Mouse (Mus musculus): ENCODE data around the gene Tst. TPM values are rescaled to one million over a fixed set of nuclear protein-coding genes. Genes with fewer than 3 reads are reported as not detected.

Gene Tst
- polyA plus RNA-seq, 1 experiment, result 16.8 TPM

DNA sequence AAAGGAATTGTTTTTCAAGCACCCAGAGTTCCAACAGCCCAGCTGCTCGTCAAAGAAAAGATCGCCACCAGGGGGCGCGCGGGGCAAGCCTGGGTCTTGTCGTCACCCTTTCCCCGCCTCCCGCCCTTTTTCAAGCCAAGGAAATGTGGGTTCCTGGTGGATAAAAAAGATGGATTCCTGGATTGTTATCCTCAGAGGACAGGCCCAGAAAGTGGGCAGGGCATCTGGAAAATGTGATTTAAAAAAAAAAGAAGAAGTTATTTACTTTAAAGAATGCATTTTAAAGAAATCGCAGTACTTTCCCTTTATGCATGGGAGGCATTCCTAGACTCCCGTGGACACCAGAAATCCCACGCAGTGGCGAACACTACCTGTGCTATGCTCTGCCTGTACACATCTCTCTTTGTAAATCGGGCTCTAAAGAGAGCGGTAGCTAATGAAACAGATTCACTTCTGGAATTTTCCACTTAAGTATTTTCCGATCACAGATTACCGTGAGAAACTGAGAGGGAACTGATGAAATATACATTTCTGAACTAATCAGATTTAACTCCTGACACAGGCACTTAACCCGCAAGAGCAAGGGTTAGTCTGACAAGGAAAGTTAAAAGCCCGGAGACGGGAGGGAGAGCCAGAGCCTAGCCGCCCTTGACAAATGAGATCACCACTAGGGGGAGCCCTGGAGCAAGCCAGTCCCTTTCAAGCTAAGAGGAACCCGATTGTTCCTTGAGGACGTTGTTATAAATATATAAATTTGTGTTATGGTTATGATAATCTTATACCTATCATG, 42.2 kb upstream of the Tst start:
- peak; percentile 64 to 87 for DNase-seq (ENCODE audit: low read depth in 1 of 2, low spot score in 2 of 2)
- Histone ChIP-seq H3K36me3 (ENCODE audit: control insufficient read depth, insufficient read depth, low read length) (no peaks in the 10 kb centered on the region), H3K4me3 (ENCODE audit: extremely low read depth, insufficient read depth, insufficient read length) (peak overlapping the region; percentile 46; the same call in 1 of the 2 replicates), H3K27me3 (ENCODE audit: control insufficient read depth, insufficient read depth, low read length) (no peaks in the 10 kb centered on the region), H3K4me1 (ENCODE audit: control insufficient read depth, insufficient read depth, insufficient read length) (no peaks in the 10 kb centered on the region; the same call in 1 of the 2 replicates), H3K27ac (ENCODE audit: insufficient read depth, low read length) (peak overlapping the region; percentile 12; the same call in 1 of the 2 replicates)
- TF ChIP-seq POLR2A (IDR thresholded peaks at IDR 0.05; ENCODE audit: low read depth, low read length) (no peak), CTCF (IDR thresholded peaks at IDR 0.05; ENCODE audit: extremely low read depth, insufficient read depth, insufficient read length, insufficient replicate concordance) (peak; percentile 96)
- under 1% methylated on average over 22 of the region's 22 CpGs for WGBS

DNA sequence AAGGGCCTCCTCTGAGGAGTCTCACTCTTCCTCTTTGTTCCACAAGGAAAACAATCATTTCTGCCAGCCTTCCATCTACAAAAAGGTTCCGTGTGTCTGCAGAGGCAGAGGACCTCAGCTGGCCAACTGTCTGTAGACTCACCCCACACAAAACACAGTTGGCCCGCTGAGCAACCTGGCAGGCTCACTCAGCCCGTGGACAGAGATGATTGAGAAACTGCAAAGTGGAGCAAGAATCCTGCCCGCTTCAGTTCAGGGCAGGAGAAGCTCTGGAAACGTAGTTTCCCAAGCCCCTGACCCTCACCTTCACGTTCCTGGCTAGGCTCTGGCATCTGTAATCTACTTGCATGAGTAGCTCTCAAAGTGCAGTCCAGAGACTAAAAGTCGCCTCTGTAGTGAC, 41.4 kb upstream of the Tst start:
- TF ChIP-seq CTCF (IDR thresholded peaks at IDR 0.05; ENCODE audit: extremely low read depth, insufficient read depth, insufficient read length, insufficient replicate concordance) (no peak), POLR2A (IDR thresholded peaks at IDR 0.05; ENCODE audit: low read depth, low read length) (no peak)
- H3K36me3 ChIP-seq (ENCODE audit: control insufficient read depth, insufficient read depth, low read length), result no peaks in the 10 kb centered on the region
- DNase-seq (ENCODE audit: low read depth in 1 of 2, low spot score in 2 of 2), result no peak
- H3K4me1 ChIP-seq (ENCODE audit: control insufficient read depth, insufficient read depth, insufficient read length), result no peaks in the 10 kb centered on the region; the same call in 1 of the 2 replicates
- no peaks in the 10 kb centered on the region for H3K27me3 ChIP-seq (ENCODE audit: control insufficient read depth, insufficient read depth, low read length)
- 63% methylated on average over 7 of the region's 7 CpGs for WGBS
- H3K27ac ChIP-seq (ENCODE audit: insufficient read depth, low read length), result no peak overlapping the region
- H3K4me3 ChIP-seq (ENCODE audit: extremely low read depth, insufficient read depth, insufficient read length), result no peak overlapping the region

DNA sequence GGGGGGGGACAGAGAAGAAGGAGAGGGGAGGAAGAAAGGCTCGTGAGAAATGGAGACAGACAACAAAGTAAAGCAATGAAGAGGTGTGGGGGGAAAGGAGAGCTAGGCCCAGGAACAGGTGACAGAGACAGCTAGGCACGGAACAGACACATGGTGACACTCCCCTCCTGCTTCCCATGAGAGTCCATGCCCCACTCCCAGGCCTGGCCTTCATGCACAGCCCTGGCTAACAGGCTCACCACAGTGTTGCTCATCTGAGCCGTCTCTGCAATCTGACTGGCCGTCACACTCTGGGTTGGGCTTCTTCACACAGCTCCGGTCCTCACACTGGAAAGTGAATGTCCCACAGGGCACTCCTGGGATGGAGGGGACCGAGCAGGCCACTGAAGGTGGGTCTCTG, 38.1 kb upstream of the Tst start:
- H3K4me1 ChIP-seq (ENCODE audit: control insufficient read depth, insufficient read depth, insufficient read length), result no peaks in the 10 kb centered on the region; the same call in 1 of the 2 replicates
- H3K27ac ChIP-seq (ENCODE audit: insufficient read depth, low read length), result no peak overlapping the region
- H3K36me3 ChIP-seq (ENCODE audit: control insufficient read depth, insufficient read depth, low read length), result no peaks in the 10 kb centered on the region
- TF ChIP-seq CTCF (IDR thresholded peaks at IDR 0.05; ENCODE audit: extremely low read depth, insufficient read depth, insufficient read length, insufficient replicate concordance) (no peak), POLR2A (IDR thresholded peaks at IDR 0.05; ENCODE audit: low read depth, low read length) (no peak)
- no peak overlapping the region for H3K4me3 ChIP-seq (ENCODE audit: extremely low read depth, insufficient read depth, insufficient read length)
- WGBS, result 85% methylated on average over 6 of the region's 6 CpGs
- no peak for DNase-seq (ENCODE audit: low read depth in 1 of 2, low spot score in 2 of 2)
- H3K27me3 ChIP-seq (ENCODE audit: control insufficient read depth, insufficient read depth, low read length), result no peaks in the 10 kb centered on the region

DNA sequence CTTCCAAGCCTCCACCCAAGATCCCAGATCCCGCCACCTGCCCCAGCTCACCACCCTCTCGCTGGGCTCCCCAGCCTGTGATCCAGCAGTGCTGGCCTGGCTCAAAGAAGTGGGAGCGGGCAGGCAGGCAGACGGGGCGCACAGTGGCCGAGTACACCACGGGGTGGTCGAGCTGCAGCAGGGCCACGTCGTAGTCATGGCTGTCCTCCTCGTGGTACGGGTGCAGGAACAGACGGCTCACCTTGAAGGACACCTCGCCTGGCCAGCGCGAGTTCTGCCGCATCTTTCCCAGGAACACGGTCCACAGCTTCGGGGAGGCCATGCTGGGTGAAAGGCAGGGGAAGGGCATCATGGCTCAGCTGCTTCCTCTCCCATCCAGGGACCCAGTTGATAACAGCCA, 36.5 kb upstream of the Tst start:
- Histone ChIP-seq H3K27ac (ENCODE audit: insufficient read depth, low read length) (no peak overlapping the region), H3K4me1 (ENCODE audit: control insufficient read depth, insufficient read depth, insufficient read length) (no peaks in the 10 kb centered on the region), H3K36me3 (ENCODE audit: control insufficient read depth, insufficient read depth, low read length) (no peaks in the 10 kb centered on the region), H3K27me3 (ENCODE audit: control insufficient read depth, insufficient read depth, low read length) (no peaks in the 10 kb centered on the region), H3K4me3 (ENCODE audit: extremely low read depth, insufficient read depth, insufficient read length) (no peak overlapping the region)
- TF ChIP-seq CTCF (IDR thresholded peaks at IDR 0.05; ENCODE audit: extremely low read depth, insufficient read depth, insufficient read length, insufficient replicate concordance) (no peak), POLR2A (IDR thresholded peaks at IDR 0.05; ENCODE audit: low read depth, low read length) (no peak)
- WGBS, result 92% methylated on average over 19 of the region's 19 CpGs
- DNase-seq (ENCODE audit: low read depth in 1 of 2, low spot score in 2 of 2), result no peak

DNA sequence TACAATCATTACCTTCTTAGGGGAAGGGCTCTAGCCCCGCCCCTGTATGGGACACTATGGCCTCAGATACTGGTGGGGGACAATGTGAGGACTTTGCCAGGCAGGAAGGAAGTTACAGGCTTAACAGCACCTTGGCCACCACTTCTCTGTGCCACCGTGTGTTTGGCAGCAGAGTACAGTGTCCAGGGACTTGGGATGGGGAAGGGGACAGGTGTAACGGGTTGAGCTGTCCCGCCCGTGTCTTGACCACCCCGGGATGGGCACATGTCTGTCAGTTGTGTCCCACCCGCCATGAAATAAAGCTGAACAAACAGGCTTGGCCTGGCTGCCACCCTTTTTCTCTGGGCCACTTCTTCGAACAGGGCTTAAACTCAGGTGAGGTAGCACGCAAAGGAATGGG, 33.3 kb upstream of the Tst start:
- H3K27me3 ChIP-seq (ENCODE audit: control insufficient read depth, insufficient read depth, low read length), result no peaks in the 10 kb centered on the region
- 78% methylated on average over 9 of the region's 9 CpGs for WGBS
- TF ChIP-seq CTCF (IDR thresholded peaks at IDR 0.05; ENCODE audit: extremely low read depth, insufficient read depth, insufficient read length, insufficient replicate concordance), result no peak
- no peak for TF ChIP-seq POLR2A (IDR thresholded peaks at IDR 0.05; ENCODE audit: low read depth, low read length)

DNA sequence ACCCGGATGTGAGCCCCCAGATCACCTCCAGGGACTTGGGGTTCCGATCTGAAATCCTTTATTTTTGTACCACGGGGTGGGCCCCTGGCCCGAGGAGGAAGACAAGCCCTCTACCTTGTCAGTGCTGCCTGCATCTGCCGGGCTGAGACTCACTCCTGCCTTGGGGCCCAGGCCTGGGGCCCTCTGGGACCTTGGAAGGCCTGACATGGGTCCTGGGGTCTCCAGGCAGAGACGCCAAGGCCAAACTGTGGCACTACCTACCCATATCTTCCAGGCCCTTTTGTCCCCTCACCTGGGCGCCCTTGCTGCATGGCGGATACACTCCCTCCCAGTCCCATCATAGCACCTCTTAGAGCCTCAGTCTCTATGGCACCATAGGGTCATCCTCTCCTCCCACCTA, 32.8 kb upstream of the Tst start:
- WGBS, result 79% methylated on average over 8 of the region's 8 CpGs
- Histone ChIP-seq H3K4me3 (ENCODE audit: extremely low read depth, insufficient read depth, insufficient read length) (no peak overlapping the region), H3K27me3 (ENCODE audit: control insufficient read depth, insufficient read depth, low read length) (no peaks in the 10 kb centered on the region), H3K36me3 (ENCODE audit: control insufficient read depth, insufficient read depth, low read length) (no peaks in the 10 kb centered on the region), H3K27ac (ENCODE audit: insufficient read depth, low read length) (no peak overlapping the region), H3K4me1 (ENCODE audit: control insufficient read depth, insufficient read depth, insufficient read length) (no peaks in the 10 kb centered on the region; the same call in 1 of the 2 replicates)
- TF ChIP-seq CTCF (IDR thresholded peaks at IDR 0.05; ENCODE audit: extremely low read depth, insufficient read depth, insufficient read length, insufficient replicate concordance) (no peak), POLR2A (IDR thresholded peaks at IDR 0.05; ENCODE audit: low read depth, low read length) (no peak)
- DNase-seq (ENCODE audit: low read depth in 1 of 2, low spot score in 2 of 2), result no peak

More for the DNA sequence above, 33.3 kb upstream of the Tst start:
- no peaks in the 10 kb centered on the region; the same call in 1 of the 2 replicates for H3K4me1 ChIP-seq (ENCODE audit: control insufficient read depth, insufficient read depth, insufficient read length)
- H3K36me3 ChIP-seq (ENCODE audit: control insufficient read depth, insufficient read depth, low read length), result no peaks in the 10 kb centered on the region
- H3K4me3 ChIP-seq (ENCODE audit: extremely low read depth, insufficient read depth, insufficient read length), result no peak overlapping the region
- no peak overlapping the region for H3K27ac ChIP-seq (ENCODE audit: insufficient read depth, low read length)
- no peak for DNase-seq (ENCODE audit: low read depth in 1 of 2, low spot score in 2 of 2)

DNA sequence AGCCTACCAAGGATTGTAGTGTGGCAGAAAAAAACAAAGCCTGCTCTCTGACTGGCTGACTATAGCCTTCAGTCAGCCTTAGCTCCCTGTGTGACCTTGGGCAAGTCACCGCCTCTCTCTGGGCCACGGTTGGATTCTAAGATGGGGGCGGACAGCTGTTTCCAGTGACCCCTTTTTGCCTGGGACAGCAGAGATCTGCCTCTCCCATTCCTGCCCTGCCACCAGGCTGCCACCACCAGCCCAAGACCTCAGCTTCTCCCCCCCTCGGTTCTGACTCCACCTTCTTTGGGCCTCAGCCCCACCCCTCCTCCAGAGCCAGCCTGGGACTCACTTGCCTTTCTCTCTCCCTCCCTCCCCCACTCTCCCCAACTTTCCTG, 32.3 kb upstream of the Tst start:
- H3K4me1 ChIP-seq (ENCODE audit: control insufficient read depth, insufficient read depth, insufficient read length), result no peaks in the 10 kb centered on the region; the same call in 1 of the 2 replicates
- no peaks in the 10 kb centered on the region for H3K27me3 ChIP-seq (ENCODE audit: control insufficient read depth, insufficient read depth, low read length)
- peak overlapping the region; percentile 44; the same call in 1 of the 2 replicates for H3K27ac ChIP-seq (ENCODE audit: insufficient read depth, low read length)
- H3K4me3 ChIP-seq (ENCODE audit: extremely low read depth, insufficient read depth, insufficient read length), result no peak overlapping the region
- 80% methylated on average over 4 of the region's 4 CpGs for WGBS
- no peaks in the 10 kb centered on the region for H3K36me3 ChIP-seq (ENCODE audit: control insufficient read depth, insufficient read depth, low read length)
- DNase-seq (ENCODE audit: low read depth in 1 of 2, low spot score in 2 of 2), result no peak
- TF ChIP-seq POLR2A (IDR thresholded peaks at IDR 0.05; ENCODE audit: low read depth, low read length) (no peak), CTCF (IDR thresholded peaks at IDR 0.05; ENCODE audit: extremely low read depth, insufficient read depth, insufficient read length, insufficient replicate concordance) (no peak)
